Mouse (Mus musculus) embryo, embryonic 10.5 days (tissue): ENCODE data around the gene Pex5l.

ENCODE experiments used
- DNase-seq: peaks from one replicate; pipeline ENCODE4 v3.0.0-alpha.2; 2015; ENCODE audit warnings: low spot score

The Pex5l gene

GRCm38 (mm10) chr3:33142901-33143461 lies at the start of gene Pex5l:
Gene Pex5l, minus strand, starts transcription at chr3:33143247.
- DNase-seq = peak; percentile 87

- DNase-seq = peak; percentile 54
These were observed 22.1 kb upstream of the Pex5l start for GRCm38 (mm10) chr3:33165186-33165585.

GRCm38 (mm10) chr3:33163821-33164220 lies 20.8 kb upstream of the Pex5l start:
- peak; percentile 23 for DNase-seq

- DNase-seq = no peak
These were observed 545 bp upstream of the Pex5l start for GRCm38 (mm10) chr3:33143592-33143991.

- peak; percentile 50 for DNase-seq
These were observed 649 bp downstream of the Pex5l start for GRCm38 (mm10) chr3:33142398-33142797.

- no peak for DNase-seq
These were observed 13.1 kb downstream of the Pex5l start for GRCm38 (mm10) chr3:33129944-33130343.

- DNase-seq = no peak
These were observed 18.3 kb downstream of the Pex5l start for GRCm38 (mm10) chr3:33124796-33125195.

GRCm38 (mm10) chr3:33105785-33106184 lies 37.3 kb downstream of the Pex5l start:
- DNase-seq = no peak

GRCm38 (mm10) chr3:33103501-33103900 lies 39.5 kb downstream of the Pex5l start:
- DNase-seq = no peak

GRCm38 (mm10) chr3:33098550-33099295 lies 44.3 kb downstream of the Pex5l start:
- DNase-seq = no peak

- no peak for DNase-seq
These were observed 49.4 kb downstream of the Pex5l start for GRCm38 (mm10) chr3:33093646-33094045.

GRCm38 (mm10) chr3:33090001-33090400 lies 53.0 kb downstream of the Pex5l start:
- DNase-seq = peak; percentile 76

- no peak for DNase-seq
These were observed 53.6 kb downstream of the Pex5l start for GRCm38 (mm10) chr3:33089470-33089869.

GRCm38 (mm10) chr3:33088276-33088675 lies 54.8 kb downstream of the Pex5l start:
- no peak for DNase-seq

- DNase-seq = peak; percentile 42
These were observed 60.2 kb downstream of the Pex5l start for GRCm38 (mm10) chr3:33082806-33083338.

- DNase-seq = no peak
These were observed 61.3 kb downstream of the Pex5l start for GRCm38 (mm10) chr3:33081793-33082192.

- no peak for DNase-seq
These were observed 63.4 kb downstream of the Pex5l start for GRCm38 (mm10) chr3:33079658-33080057.

GRCm38 (mm10) chr3:33079171-33079570 lies 63.9 kb downstream of the Pex5l start:
- no peak for DNase-seq

- DNase-seq = no peak
These were observed 67.4 kb downstream of the Pex5l start for GRCm38 (mm10) chr3:33075696-33076095.

GRCm38 (mm10) chr3:33074266-33074981 lies 68.6 kb downstream of the Pex5l start:
- DNase-seq = no peak

GRCm38 (mm10) chr3:33073905-33074265 lies 69.2 kb downstream of the Pex5l start:
- DNase-seq = no peak

- DNase-seq = no peak
These were observed 72.3 kb downstream of the Pex5l start for GRCm38 (mm10) chr3:33070771-33071170.

GRCm38 (mm10) chr3:33068146-33068545 lies 74.9 kb downstream of the Pex5l start:
- no peak for DNase-seq
